Mouse (Mus musculus) central nervous system, embryonic 11.5 days (tissue): Measurements from ENCODE around the gene Cybc1. TPM values are rescaled to one million over a fixed set of nuclear protein-coding genes. Genes with fewer than 3 reads are reported as not detected.

Experiments used
- polyA plus RNA-seq: library from polyadenylated mRNA; depleted of rRNA; stranded (reverse); fragments of >200 nt; gene quantifications from 2 replicates; pipeline ENCODE4 v1.2.3, GENCODE M21; 2012; rRNA removed

Gene Cybc1
- 31.4 and 43.7 TPM in 2 replicates for polyA plus RNA-seq

GRCm38 (mm10) chr11:121229018-121229439 is at the start of gene Cybc1:
Cybc1 (minus strand) TSS chr11:121229322.

GRCm38 (mm10) chr11:121259160-121260100 is 30.3 kb upstream of the Cybc1 start, which contains the start of gene Foxk2:
Foxk2 (plus strand) TSS chr11:121259990.

GRCm38 (mm10) chr11:121236564-121237344 is 7.6 kb upstream of the Cybc1 start, which contains the start of gene Narf:
Narf (plus strand) TSS chr11:121237253.

GRCm38 (mm10) chr11:121204161-121205006 is 24.7 kb downstream of the Cybc1 start, which contains the start of the genes Hexdc and Ogfod3:
Hexdc (plus strand) TSS chr11:121204433.
Ogfod3 (minus strand) TSS chr11:121204711.

Other genes starting within 250 kb of the Cybc1 start
- gene Csnk1d, start 238.0 kb downstream of the Cybc1 start, polyA plus RNA-seq, result 140 and 150 TPM in 2 replicates
- 0.10 TPM in 1 of 2 replicates, not detected in the other for gene Cd7, start 189.9 kb downstream of the Cybc1 start, polyA plus RNA-seq
- gene Sectm1b, start 165.8 kb downstream of the Cybc1 start, polyA plus RNA-seq, result 0.06 TPM in 1 of 2 replicates, not detected in the other
- 0.05 TPM in 1 of 2 replicates, not detected in the other for gene Sectm1a, start 148.1 kb downstream of the Cybc1 start, polyA plus RNA-seq
- 0.06 TPM in 1 of 2 replicates, not detected in the other for gene Tex19.2, start 110.6 kb downstream of the Cybc1 start, polyA plus RNA-seq
- gene Tex19.1, start 83.2 kb downstream of the Cybc1 start, polyA plus RNA-seq, result 0.02 and 0.15 TPM in 2 replicates
- gene Uts2r, start 69.1 kb downstream of the Cybc1 start, polyA plus RNA-seq, result 0.48 TPM in 1 of 2 replicates, not detected in the other
- gene Hexdc, start 24.9 kb downstream of the Cybc1 start, polyA plus RNA-seq, result 22.6 and 32.5 TPM in 2 replicates
- 9.9 and 10.5 TPM in 2 replicates for gene Ogfod3, start 24.6 kb downstream of the Cybc1 start, polyA plus RNA-seq
- gene Narf, start 7.9 kb upstream of the Cybc1 start, polyA plus RNA-seq, result 42.2 and 53.9 TPM in 2 replicates
- gene Foxk2, start 30.7 kb upstream of the Cybc1 start, polyA plus RNA-seq, result 32.7 and 53.7 TPM in 2 replicates
- gene Wdr45b, start 125.1 kb upstream of the Cybc1 start, polyA plus RNA-seq, result 57.0 and 83.7 TPM in 2 replicates
- 1.8 and 2.8 TPM in 2 replicates for gene Rab40b, start 158.9 kb upstream of the Cybc1 start, polyA plus RNA-seq
- gene Fn3krp, start 192.1 kb upstream of the Cybc1 start, polyA plus RNA-seq, result 15.9 and 16.9 TPM in 2 replicates
- gene Fn3k, start 205.6 kb upstream of the Cybc1 start, polyA plus RNA-seq, result 1.9 and 3.4 TPM in 2 replicates
- 50.8 and 51.1 TPM in 2 replicates for gene Tbcd, start 222.6 kb upstream of the Cybc1 start, polyA plus RNA-seq